Mouse (Mus musculus) limb, embryonic 13.5 days (tissue): ENCODE results near the gene Cecr2. TPM values are rescaled to one million over a fixed set of nuclear protein-coding genes. Genes with fewer than 3 reads are reported as not detected.

Experiments
- ATAC-seq: fragments of 200-750 bp; cut with Nextera tagmentation; 2 replicates; pipeline ENCODE4 v1.8.0; 2017; ENCODE audit warnings: low read depth, moderate number of reproducible peaks, moderate TSS enrichment; ENCODE audit not compliant: low FRiP score
- H3K27ac ChIP-seq: fragments of 300-500 bp; sonication (generic); 2 replicates; pipeline ENCODE4 v1.5.1; 2015; ENCODE audit warnings: inconsistent platforms, mild to moderate bottlenecking, moderate library complexity
- H3K27me3 ChIP-seq: fragments of 300-500 bp; sonication (generic); 2 replicates; pipeline ENCODE4 v1.6.1; 2015; ENCODE audit warnings: mild to moderate bottlenecking, inconsistent platforms
- H3K36me3 ChIP-seq: fragments of 300-500 bp; sonication (generic); 2 replicates; pipeline ENCODE4 v1.6.1; 2015; ENCODE audit warnings: inconsistent platforms, mild to moderate bottlenecking, moderate library complexity
- H3K4me1 ChIP-seq: fragments of 300-500 bp; sonication (generic); 2 replicates; pipeline ENCODE4 v1.6.1; 2015; ENCODE audit warnings: inconsistent platforms
- H3K4me2 ChIP-seq: fragments of 300-500 bp; sonication (generic); replicated peaks from 2 replicates; pipeline ENCODE4 v1.6.1; 2015; ENCODE audit warnings: inconsistent platforms, mild to moderate bottlenecking, moderate library complexity
- H3K4me3 ChIP-seq: fragments of 300-500 bp; sonication (generic); 2 replicates; pipeline ENCODE4 v1.5.1; 2015; ENCODE audit warnings: moderate library complexity, mild to moderate bottlenecking, inconsistent platforms
- H3K9ac ChIP-seq: fragments of 300-500 bp; sonication (generic); 2 replicates; pipeline ENCODE4 v1.6.1; 2015; ENCODE audit warnings: mild to moderate bottlenecking, inconsistent platforms
- H3K9me3 ChIP-seq: fragments of 300-500 bp; sonication (generic); 2 replicates; pipeline ENCODE4 v1.6.1; 2016; ENCODE audit warnings: inconsistent platforms
- WGBS: fragments of 180-500 bp; shearing (Covaris S2); methylation state at CpG from one replicate; pipeline ENCODE4 v1.1.7; 2015; 5-methylcytosine and 5-hydroxymethylcytosine counted together
- polyA plus RNA-seq: library from polyadenylated mRNA; unstranded; fragments of >200 nt; fragmentation: Nextera tagmentation; extraction: Ambion mirVana; gene quantifications from 2 replicates; pipeline ENCODE4 v1.2.1, GENCODE M21; 2015

Cecr2 gene
- polyA plus RNA-seq, 1 experiment from 2014 or later: 3.2 TPM

- 82% methylated on average over 4 of the region's 4 CpGs for WGBS
- Histone ChIP-seq H3K36me3 (no peaks in the 10 kb centered on the region), H3K4me3 (no peak overlapping the region), H3K4me1 (no peaks in the 10 kb centered on the region), H3K9ac (no peak overlapping the region), H3K27ac (no peak overlapping the region), H3K4me2 (no peak overlapping the region), H3K9me3 (no peaks in the 10 kb centered on the region), H3K27me3 (no peaks in the 10 kb centered on the region)
- no peak for ATAC-seq
These were observed 8.7 kb downstream of the Cecr2 start for GRCm38 (mm10) chr6:120674881-120675280.

- ATAC-seq: no peak
- H3K4me1 ChIP-seq: no peaks in the 10 kb centered on the region
- 68% methylated on average over 2 of the region's 2 CpGs for WGBS
- H3K4me2 ChIP-seq: no peak overlapping the region
- H3K27me3 ChIP-seq: no peaks in the 10 kb centered on the region
- H3K4me3 ChIP-seq: no peak overlapping the region
- H3K36me3 ChIP-seq: no peaks in the 10 kb centered on the region
- H3K9ac ChIP-seq: no peak overlapping the region
- H3K27ac ChIP-seq: no peak overlapping the region
- no peaks in the 10 kb centered on the region for H3K9me3 ChIP-seq
These were observed 9.8 kb downstream of the Cecr2 start for GRCm38 (mm10) chr6:120675979-120676378.

- H3K27me3 ChIP-seq: no peaks in the 10 kb centered on the region
These were observed 17.2 kb downstream of the Cecr2 start for GRCm38 (mm10) chr6:120683351-120683750.

GRCm38 (mm10) chr6:120684750-120685149 is 18.6 kb downstream of the Cecr2 start:
- no peak for ATAC-seq
- no peak overlapping the region for H3K9ac ChIP-seq
- no peaks in the 10 kb centered on the region for H3K27me3 ChIP-seq
- H3K4me1 ChIP-seq: no peaks in the 10 kb centered on the region
- no peaks in the 10 kb centered on the region for H3K36me3 ChIP-seq
- no peak overlapping the region for H3K27ac ChIP-seq
- no peak overlapping the region for H3K4me2 ChIP-seq
- WGBS: 88% methylated on average over 3 of the region's 3 CpGs
- H3K9me3 ChIP-seq: no peaks in the 10 kb centered on the region
- H3K4me3 ChIP-seq: no peak overlapping the region

More at GRCm38 (mm10) chr6:120683351-120683750, 17.2 kb downstream of the Cecr2 start:
- WGBS: 84% methylated on average over 2 of the region's 2 CpGs
- no peak overlapping the region for H3K4me2 ChIP-seq
- ATAC-seq: no peak
- H3K27ac ChIP-seq: no peak overlapping the region
- H3K36me3 ChIP-seq: no peaks in the 10 kb centered on the region
- H3K9ac ChIP-seq: no peak overlapping the region
- no peaks in the 10 kb centered on the region for H3K4me1 ChIP-seq
- no peak overlapping the region for H3K4me3 ChIP-seq
- H3K9me3 ChIP-seq: no peaks in the 10 kb centered on the region

GRCm38 (mm10) chr6:120686872-120687650 is 20.9 kb downstream of the Cecr2 start:
- H3K4me2 ChIP-seq: no peak overlapping the region
- H3K9me3 ChIP-seq: no peaks in the 10 kb centered on the region
- no peaks in the 10 kb centered on the region for H3K27me3 ChIP-seq
- no peak overlapping the region for H3K9ac ChIP-seq
- no peak overlapping the region for H3K27ac ChIP-seq
- no peaks in the 10 kb centered on the region for H3K36me3 ChIP-seq
- H3K4me1 ChIP-seq: no peaks in the 10 kb centered on the region
- ATAC-seq: no peak
- no peak overlapping the region for H3K4me3 ChIP-seq
- 87% methylated on average over 5 of the region's 5 CpGs for WGBS

GRCm38 (mm10) chr6:120700221-120700620 is 34.1 kb downstream of the Cecr2 start:
- H3K4me3 ChIP-seq: no peak overlapping the region
- no peak overlapping the region for H3K4me2 ChIP-seq
- ATAC-seq: no peak
- no peaks in the 10 kb centered on the region for H3K9me3 ChIP-seq
- H3K36me3 ChIP-seq: no peaks in the 10 kb centered on the region
- WGBS: 25% methylated on average over 4 of the region's 4 CpGs
- H3K27ac ChIP-seq: no peak overlapping the region
- H3K9ac ChIP-seq: no peak overlapping the region
- no peaks in the 10 kb centered on the region for H3K4me1 ChIP-seq
- H3K27me3 ChIP-seq: no peaks in the 10 kb centered on the region

- ATAC-seq: no peak
- Histone ChIP-seq H3K4me2 (no peak overlapping the region), H3K27ac (no peak overlapping the region), H3K9me3 (no peaks in the 10 kb centered on the region), H3K36me3 (no peaks in the 10 kb centered on the region), H3K4me1 (no peaks in the 10 kb centered on the region), H3K9ac (no peak overlapping the region), H3K4me3 (no peak overlapping the region), H3K27me3 (no peaks in the 10 kb centered on the region)
These were observed 38.2 kb downstream of the Cecr2 start for GRCm38 (mm10) chr6:120704376-120704775.

- ATAC-seq: no peak
- Histone ChIP-seq H3K27me3 (no peaks in the 10 kb centered on the region), H3K9ac (no peak overlapping the region), H3K9me3 (no peaks in the 10 kb centered on the region), H3K4me3 (no peak overlapping the region), H3K36me3 (no peaks in the 10 kb centered on the region), H3K27ac (no peak overlapping the region), H3K4me1 (no peaks in the 10 kb centered on the region), H3K4me2 (no peak overlapping the region)
- 27% methylated on average over 1 of the region's 1 CpGs for WGBS
These were observed 42.6 kb downstream of the Cecr2 start for GRCm38 (mm10) chr6:120708759-120709158.

- Histone ChIP-seq H3K4me3 (no peak overlapping the region), H3K4me2 (no peak overlapping the region), H3K9ac (no peak overlapping the region), H3K27me3 (no peaks in the 10 kb centered on the region), H3K9me3 (no peaks in the 10 kb centered on the region), H3K36me3 (no peaks in the 10 kb centered on the region), H3K4me1 (peaks cover 13% of the 10 kb centered on the region; the same call in 1 of the 2 replicates), H3K27ac (no peak overlapping the region)
- WGBS: 91% methylated on average over 3 of the region's 3 CpGs
- ATAC-seq: no peak
These were observed 48.6 kb downstream of the Cecr2 start for GRCm38 (mm10) chr6:120714806-120715205.

- Histone ChIP-seq H3K36me3 (no peaks in the 10 kb centered on the region), H3K4me3 (no peak overlapping the region), H3K9me3 (no peaks in the 10 kb centered on the region), H3K4me1 (peaks cover 13% of the 10 kb centered on the region; the same call in 1 of the 2 replicates), H3K27ac (no peak overlapping the region), H3K4me2 (no peak overlapping the region), H3K9ac (no peak overlapping the region), H3K27me3 (no peaks in the 10 kb centered on the region)
- 67% methylated on average over 5 of the region's 5 CpGs for WGBS
- ATAC-seq: no peak
These were observed 49.1 kb downstream of the Cecr2 start for GRCm38 (mm10) chr6:120715227-120715626.

- Histone ChIP-seq H3K4me1 (peaks cover 13% of the 10 kb centered on the region; the same call in 1 of the 2 replicates), H3K4me3 (no peak overlapping the region), H3K4me2 (no peak overlapping the region), H3K27ac (no peak overlapping the region), H3K36me3 (no peaks in the 10 kb centered on the region), H3K9me3 (no peaks in the 10 kb centered on the region), H3K27me3 (no peaks in the 10 kb centered on the region), H3K9ac (no peak overlapping the region)
- no peak; the same call in 1 of the 2 replicates for ATAC-seq
These were observed 49.7 kb downstream of the Cecr2 start for GRCm38 (mm10) chr6:120715851-120716250.

- 0 out of 2 replicates have a peak, but pooled peaks have one; percentile 40 for ATAC-seq
- Histone ChIP-seq H3K4me1 (peaks cover 13% of the 10 kb centered on the region; the same call in 1 of the 2 replicates), H3K27ac (no peak overlapping the region; the same call in 1 of the 2 replicates), H3K27me3 (no peaks in the 10 kb centered on the region), H3K9ac (no peak overlapping the region), H3K4me2 (0 out of 2 replicates have a peak overlapping the region, but pooled peaks have one; percentile 2), H3K36me3 (no peaks in the 10 kb centered on the region), H3K9me3 (no peaks in the 10 kb centered on the region), H3K4me3 (no peak overlapping the region)
- 19% methylated on average over 4 of the region's 4 CpGs for WGBS
These were observed 50.4 kb downstream of the Cecr2 start for GRCm38 (mm10) chr6:120716531-120716984.

GRCm38 (mm10) chr6:120725986-120726385 is 59.8 kb downstream of the Cecr2 start:
- Histone ChIP-seq H3K4me1 (no peaks in the 10 kb centered on the region), H3K4me3 (no peak overlapping the region), H3K9me3 (no peaks in the 10 kb centered on the region), H3K27me3 (no peaks in the 10 kb centered on the region), H3K9ac (no peak overlapping the region), H3K27ac (no peak overlapping the region), H3K36me3 (no peaks in the 10 kb centered on the region), H3K4me2 (no peak overlapping the region)
- WGBS: 82% methylated on average over 2 of the region's 2 CpGs
- no peak for ATAC-seq
